Mouse (Mus musculus): ENCODE data around the gene Lef1. TPM values are rescaled to one million over a fixed set of nuclear protein-coding genes. Genes with fewer than 3 reads are reported as not detected.

The Lef1 gene
- polyA plus RNA-seq, 1 experiment from 2014 or later = 15.6 TPM

- WGBS = 95% methylated on average over 6 of the region's 6 CpGs
- no peak for ATAC-seq
- Histone ChIP-seq H3K27ac (ENCODE audit: low read depth, low read length) (no peak overlapping the region), H3K9ac (ENCODE audit: low read length) (no peak overlapping the region), H3K9me3 (replicated peaks; ENCODE audit: control insufficient read depth, low read length) (no peaks in the 10 kb centered on the region), H3K4me1 (ENCODE audit: control insufficient read depth, insufficient read depth, low read length) (no peaks in the 10 kb centered on the region), H3K36me3 (ENCODE audit: control insufficient read depth, insufficient read depth, low read length) (0 out of 2 replicates have a peak, but pooled peaks cover 6% of the 10 kb centered on the region), H3K27me3 (replicated peaks; ENCODE audit: control insufficient read depth, insufficient read depth, low read length) (no peaks in the 10 kb centered on the region), H3K4me3 (ENCODE audit: low read depth, low read length) (no peak overlapping the region), H3K4me2 (ENCODE audit: low read length) (no peak overlapping the region)
- no peak for DNase-seq (ENCODE audit: low spot score)
These were observed 13.2 kb downstream of the Lef1 start for GRCm38 (mm10) chr3:131123501-131123900.

- H3K27ac ChIP-seq (ENCODE audit: low read depth, low read length) = no peak overlapping the region
- 96% methylated on average over 13 of the region's 13 CpGs for WGBS
- no peak overlapping the region for H3K4me3 ChIP-seq (ENCODE audit: low read depth, low read length)
- no peak overlapping the region for H3K4me2 ChIP-seq (ENCODE audit: low read length)
- DNase-seq (ENCODE audit: low spot score) (no peak), ATAC-seq (no peak)
- H3K4me1 ChIP-seq (ENCODE audit: control insufficient read depth, insufficient read depth, low read length) = no peaks in the 10 kb centered on the region
- H3K27me3 ChIP-seq (replicated peaks; ENCODE audit: control insufficient read depth, insufficient read depth, low read length) = no peaks in the 10 kb centered on the region
- H3K9ac ChIP-seq (ENCODE audit: low read length) = no peak overlapping the region
- no peaks in the 10 kb centered on the region for H3K9me3 ChIP-seq (replicated peaks; ENCODE audit: control insufficient read depth, low read length)
- H3K36me3 ChIP-seq (ENCODE audit: control insufficient read depth, insufficient read depth, low read length) = 0 out of 2 replicates have a peak, but pooled peaks cover 3% of the 10 kb centered on the region
These were observed 15.6 kb downstream of the Lef1 start for GRCm38 (mm10) chr3:131125873-131126272.

DNA sequence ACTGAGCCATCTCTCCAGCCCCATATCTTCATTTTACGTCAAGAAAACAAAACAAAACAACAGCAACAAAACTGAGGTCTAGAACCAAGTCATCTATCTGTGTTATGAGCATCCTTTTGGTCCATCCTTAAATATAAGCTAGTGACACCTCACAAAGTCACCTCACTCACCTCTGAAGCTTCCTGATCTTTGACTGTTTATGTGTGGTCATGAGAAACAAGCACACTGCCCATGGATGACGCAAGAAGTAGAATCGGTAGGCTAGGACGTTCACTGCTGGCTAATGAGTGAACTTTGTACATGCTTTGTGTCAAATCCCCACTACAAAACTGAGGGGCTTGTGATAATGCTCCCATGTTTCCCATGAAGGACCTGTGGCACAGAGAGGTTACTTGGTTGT is 16.2 kb downstream of the Lef1 start:
- no peak overlapping the region for H3K4me2 ChIP-seq (ENCODE audit: low read length)
- DNase-seq (ENCODE audit: low spot score) = no peak
- H3K4me3 ChIP-seq (ENCODE audit: low read depth, low read length) = no peak overlapping the region
- 97% methylated on average over 4 of the region's 4 CpGs for WGBS
- no peak for ATAC-seq
- H3K4me1 ChIP-seq (ENCODE audit: control insufficient read depth, insufficient read depth, low read length) = no peaks in the 10 kb centered on the region
- no peaks in the 10 kb centered on the region for H3K27me3 ChIP-seq (replicated peaks; ENCODE audit: control insufficient read depth, insufficient read depth, low read length)
- 0 out of 2 replicates have a peak, but pooled peaks cover 3% of the 10 kb centered on the region for H3K36me3 ChIP-seq (ENCODE audit: control insufficient read depth, insufficient read depth, low read length)
- no peaks in the 10 kb centered on the region for H3K9me3 ChIP-seq (replicated peaks; ENCODE audit: control insufficient read depth, low read length)
- no peak overlapping the region for H3K9ac ChIP-seq (ENCODE audit: low read length)
- no peak overlapping the region for H3K27ac ChIP-seq (ENCODE audit: low read depth, low read length)

- Histone ChIP-seq H3K27ac (ENCODE audit: low read depth, low read length) (no peak overlapping the region), H3K36me3 (ENCODE audit: control insufficient read depth, insufficient read depth, low read length) (no peaks in the 10 kb centered on the region), H3K4me2 (ENCODE audit: low read length) (no peak overlapping the region), H3K27me3 (replicated peaks; ENCODE audit: control insufficient read depth, insufficient read depth, low read length) (no peaks in the 10 kb centered on the region), H3K9ac (ENCODE audit: low read length) (no peak overlapping the region), H3K4me3 (ENCODE audit: low read depth, low read length) (no peak overlapping the region), H3K4me1 (ENCODE audit: control insufficient read depth, insufficient read depth, low read length) (peaks cover 38% of the 10 kb centered on the region), H3K9me3 (replicated peaks; ENCODE audit: control insufficient read depth, low read length) (no peaks in the 10 kb centered on the region)
- no peak for DNase-seq (ENCODE audit: low spot score)
- 56% methylated on average over 9 of the region's 9 CpGs for WGBS
- ATAC-seq = no peak
These were observed 23.7 kb downstream of the Lef1 start for GRCm38 (mm10) chr3:131134003-131134402.

GRCm38 (mm10) chr3:131135434-131135833 is 25.2 kb downstream of the Lef1 start:
- Histone ChIP-seq H3K4me1 (ENCODE audit: control insufficient read depth, insufficient read depth, low read length) (peaks cover 46% of the 10 kb centered on the region), H3K9me3 (replicated peaks; ENCODE audit: control insufficient read depth, low read length) (no peaks in the 10 kb centered on the region), H3K27ac (ENCODE audit: low read depth, low read length) (no peak overlapping the region), H3K9ac (ENCODE audit: low read length) (no peak overlapping the region), H3K27me3 (replicated peaks; ENCODE audit: control insufficient read depth, insufficient read depth, low read length) (no peaks in the 10 kb centered on the region), H3K4me2 (ENCODE audit: low read length) (no peak overlapping the region), H3K4me3 (ENCODE audit: low read depth, low read length) (no peak overlapping the region), H3K36me3 (ENCODE audit: control insufficient read depth, insufficient read depth, low read length) (no peaks in the 10 kb centered on the region)
- DNase-seq (ENCODE audit: low spot score) (no peak), ATAC-seq (no peak)
- 17% methylated on average over 9 of the region's 9 CpGs for WGBS

- Histone ChIP-seq H3K4me3 (ENCODE audit: low read depth, low read length) (no peak overlapping the region), H3K36me3 (ENCODE audit: control insufficient read depth, insufficient read depth, low read length) (no peaks in the 10 kb centered on the region), H3K4me2 (ENCODE audit: low read length) (peak overlapping the region; percentile 43), H3K4me1 (ENCODE audit: control insufficient read depth, insufficient read depth, low read length) (peaks cover 46% of the 10 kb centered on the region), H3K9ac (ENCODE audit: low read length) (no peak overlapping the region), H3K9me3 (replicated peaks; ENCODE audit: control insufficient read depth, low read length) (no peaks in the 10 kb centered on the region), H3K27ac (ENCODE audit: low read depth, low read length) (peak overlapping the region; percentile 67), H3K27me3 (replicated peaks; ENCODE audit: control insufficient read depth, insufficient read depth, low read length) (no peaks in the 10 kb centered on the region)
- 2% methylated on average over 8 of the region's 8 CpGs for WGBS
- DNase-seq (ENCODE audit: low spot score) (peak; percentile 82), ATAC-seq (peak; percentile 62)
These were observed 26.2 kb downstream of the Lef1 start for GRCm38 (mm10) chr3:131136455-131136854.

DNA sequence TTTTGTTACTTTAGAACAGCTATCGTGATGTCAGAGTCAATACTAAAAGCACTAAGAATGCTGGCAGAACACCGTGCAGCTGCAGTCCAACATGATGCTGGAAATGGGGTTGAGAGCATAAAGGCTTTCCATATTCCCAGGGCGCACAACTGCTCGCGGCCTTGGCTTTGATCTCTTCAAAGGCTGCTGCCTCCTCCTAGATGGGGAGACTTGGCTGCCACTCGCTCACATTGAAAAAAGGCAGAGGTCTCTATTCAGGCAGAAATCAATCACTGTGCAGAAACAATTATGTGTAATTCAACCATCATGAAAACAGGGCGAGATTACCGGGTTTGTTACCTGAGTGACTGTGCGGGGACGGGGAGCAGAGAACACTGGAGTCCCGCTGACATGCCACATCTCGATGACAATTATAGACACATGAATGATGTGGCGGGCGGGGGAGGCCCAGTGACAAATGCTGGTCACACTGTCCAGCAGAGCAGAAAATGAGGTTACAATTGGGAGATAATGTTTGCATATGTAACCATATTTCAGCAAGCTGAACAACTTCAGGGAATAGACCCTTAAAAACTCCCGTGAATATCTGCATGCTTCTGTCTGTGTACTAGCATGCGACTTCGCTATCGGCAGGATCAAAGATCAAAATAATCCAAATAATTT is 27.0 kb downstream of the Lef1 start:
- WGBS = 7% methylated on average over 18 of the region's 18 CpGs
- H3K9ac ChIP-seq (ENCODE audit: low read length) = no peak overlapping the region
- no peak overlapping the region; the same call in 1 of the 2 replicates for H3K4me3 ChIP-seq (ENCODE audit: low read depth, low read length)
- peak overlapping the region; percentile 35; the same call in 1 of the 2 replicates for H3K27ac ChIP-seq (ENCODE audit: low read depth, low read length)
- ATAC-seq (peak; percentile 82), DNase-seq (ENCODE audit: low spot score) (peak; percentile 88)
- H3K9me3 ChIP-seq (replicated peaks; ENCODE audit: control insufficient read depth, low read length) = no peaks in the 10 kb centered on the region
- peaks cover 46% of the 10 kb centered on the region for H3K4me1 ChIP-seq (ENCODE audit: control insufficient read depth, insufficient read depth, low read length)
- H3K4me2 ChIP-seq (ENCODE audit: low read length) = peak overlapping the region; percentile 43
- no peaks in the 10 kb centered on the region for H3K27me3 ChIP-seq (replicated peaks; ENCODE audit: control insufficient read depth, insufficient read depth, low read length)
- no peaks in the 10 kb centered on the region for H3K36me3 ChIP-seq (ENCODE audit: control insufficient read depth, insufficient read depth, low read length)

DNA sequence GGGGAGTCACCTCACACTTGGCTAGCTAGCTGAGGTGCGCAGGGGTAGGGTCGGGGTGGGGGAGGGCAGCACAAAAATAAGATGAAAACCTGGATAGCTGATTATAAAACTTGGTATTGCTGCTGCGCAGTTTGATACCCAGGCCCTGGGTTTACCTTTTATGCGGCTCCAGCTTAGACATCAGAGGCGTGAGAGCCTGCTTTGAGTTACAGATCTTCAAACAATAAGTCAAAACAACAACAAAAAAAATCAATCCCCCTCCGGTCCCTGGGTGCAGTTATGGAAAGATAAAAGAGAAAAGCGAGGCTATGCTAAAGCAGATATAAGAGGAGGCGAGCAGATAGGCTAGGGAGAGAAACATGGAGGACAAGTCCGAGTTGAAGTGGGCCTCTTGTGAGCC is 28.0 kb downstream of the Lef1 start:
- Histone ChIP-seq H3K36me3 (ENCODE audit: control insufficient read depth, insufficient read depth, low read length) (no peaks in the 10 kb centered on the region), H3K4me2 (ENCODE audit: low read length) (no peak overlapping the region), H3K27ac (ENCODE audit: low read depth, low read length) (peak overlapping the region; percentile 35; the same call in 1 of the 2 replicates), H3K27me3 (replicated peaks; ENCODE audit: control insufficient read depth, insufficient read depth, low read length) (no peaks in the 10 kb centered on the region), H3K4me3 (ENCODE audit: low read depth, low read length) (no peak overlapping the region), H3K9me3 (replicated peaks; ENCODE audit: control insufficient read depth, low read length) (no peaks in the 10 kb centered on the region), H3K9ac (ENCODE audit: low read length) (no peak overlapping the region), H3K4me1 (ENCODE audit: control insufficient read depth, insufficient read depth, low read length) (peaks cover 48% of the 10 kb centered on the region)
- DNase-seq (ENCODE audit: low spot score) (no peak), ATAC-seq (no peak)
- WGBS = 46% methylated on average over 9 of the region's 9 CpGs

DNA sequence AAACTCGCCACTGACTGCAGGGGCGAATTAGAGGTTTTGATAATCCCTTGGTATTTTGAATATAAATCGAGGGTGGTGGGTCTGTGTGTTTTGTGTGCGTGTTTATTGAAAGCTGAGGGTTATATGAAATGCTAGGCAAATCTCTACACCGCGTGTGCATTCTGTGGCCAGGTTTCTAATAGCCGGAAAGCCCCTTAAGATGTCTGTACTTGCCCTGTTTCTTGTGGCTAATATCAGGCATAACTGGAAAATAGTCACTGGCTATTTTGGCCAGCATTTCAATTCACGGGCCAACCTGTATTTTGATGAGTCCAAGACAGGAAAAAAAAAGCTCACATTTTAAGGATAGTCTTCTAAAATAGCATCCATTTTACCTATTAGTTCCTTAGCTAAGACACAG is 28.5 kb downstream of the Lef1 start:
- no peaks in the 10 kb centered on the region for H3K36me3 ChIP-seq (ENCODE audit: control insufficient read depth, insufficient read depth, low read length)
- H3K27ac ChIP-seq (ENCODE audit: low read depth, low read length) = no peak overlapping the region; the same call in 1 of the 2 replicates
- no peak overlapping the region for H3K4me2 ChIP-seq (ENCODE audit: low read length)
- no peaks in the 10 kb centered on the region for H3K27me3 ChIP-seq (replicated peaks; ENCODE audit: control insufficient read depth, insufficient read depth, low read length)
- H3K4me1 ChIP-seq (ENCODE audit: control insufficient read depth, insufficient read depth, low read length) = peaks cover 48% of the 10 kb centered on the region
- no peak overlapping the region for H3K4me3 ChIP-seq (ENCODE audit: low read depth, low read length)
- H3K9me3 ChIP-seq (replicated peaks; ENCODE audit: control insufficient read depth, low read length) = no peaks in the 10 kb centered on the region
- H3K9ac ChIP-seq (ENCODE audit: low read length) = no peak overlapping the region
- DNase-seq (ENCODE audit: low spot score) (no peak), ATAC-seq (no peak)
- WGBS = 51% methylated on average over 8 of the region's 8 CpGs

All from forebrain, embryonic 14.5 days (tissue).